In the genomic region with DNA sequence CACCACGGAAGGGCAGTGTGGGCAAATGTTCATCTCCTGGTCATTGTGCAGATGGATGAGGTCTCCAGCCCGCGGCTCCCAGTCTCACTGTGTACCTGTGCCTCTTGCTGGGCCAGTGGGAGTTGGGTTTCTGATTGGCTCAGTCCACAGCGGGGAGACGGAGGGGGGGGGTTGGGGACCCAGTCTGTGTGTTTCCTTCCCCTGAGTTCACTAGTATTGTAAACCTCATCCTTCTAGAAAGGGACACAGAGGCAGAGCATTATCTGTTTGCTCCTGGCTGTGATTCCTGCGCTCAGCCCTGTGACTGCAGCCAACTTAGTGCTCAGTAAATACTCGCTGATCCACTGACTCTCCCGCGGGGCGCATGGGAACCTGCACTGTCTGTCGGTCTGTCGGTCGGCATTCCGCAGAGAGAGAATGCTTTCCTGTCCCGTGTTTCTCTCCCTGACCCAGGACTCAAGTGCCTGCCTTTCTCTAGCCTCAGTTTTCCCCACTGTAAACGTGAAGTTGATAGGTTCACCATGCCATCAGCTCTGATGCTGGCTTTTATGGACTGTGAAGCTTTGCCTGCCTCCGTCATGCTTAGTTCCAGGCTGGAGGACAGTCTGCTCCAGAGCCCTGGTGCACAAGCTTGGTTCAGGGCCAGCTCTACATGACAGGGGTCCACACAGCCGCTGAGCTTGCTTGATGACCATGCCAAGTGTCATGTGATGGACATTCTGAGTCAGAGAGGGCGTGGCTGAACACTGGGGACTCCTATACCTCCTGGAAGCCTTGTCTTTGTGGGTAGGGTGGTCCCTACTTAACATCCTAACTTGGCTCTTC, we compare ENCODE assay signal across 9 mouse cellular contexts. TPM values are rescaled to one million over a fixed set of nuclear protein-coding genes. Genes with fewer than 3 reads are reported as not detected.
DNase-seq lines count a peak whose midpoint lies in the region; ATAC-seq and TF ChIP-seq lines count a peak whose summit lies in the region.
"Had no signal": no experiment of that assay in that cellular context is flagged by ENCODE, and none has a peak within 500 bp of the region (broad histone marks: within the 10 kb centered on the region; RNA-seq: fewer than 3 reads in every experiment).

No protein-coding gene starts in this region.

- peaks cover 50% of the 10 kb centered on the region for H3K4me1 ChIP-seq in cerebellum, adult 2 months (ENCODE audit: control insufficient read depth, insufficient read depth, low read length)
- H3K4me1 ChIP-seq in hindbrain, embryonic 16.5 days (ENCODE audit: control insufficient read depth, insufficient read depth, low read depth, low read length), result peaks cover 37% of the 10 kb centered on the region
- peaks cover 45% of the 10 kb centered on the region for H3K4me1 ChIP-seq in neural tube, embryonic 13.5 days (replicated peaks)

- H3K9me3 ChIP-seq in hindbrain, embryonic 16.5 days (ENCODE audit: control insufficient read depth, low read length), result no peaks in the 10 kb centered on the region
- H3K9me3 ChIP-seq in neural tube, embryonic 13.5 days, result no peaks in the 10 kb centered on the region

- H3K4me2 ChIP-seq in hindbrain, embryonic 16.5 days (ENCODE audit: low read length), result 0 out of 2 replicates have a peak overlapping the region, but pooled peaks have one; percentile 0
- H3K4me2 ChIP-seq in neural tube, embryonic 13.5 days, result peak overlapping the region; percentile 24

- ATAC-seq in cerebellum, adult (ENCODE audit: insufficient number of reproducible peaks, low FRiP score, low TSS enrichment), result no peak
- no peak for ATAC-seq in hindbrain, embryonic 16.5 days
- no peak for ATAC-seq in neural tube, embryonic 13.5 days (ENCODE audit: low read depth)
- ATAC-seq: intestine, postnatal 0 days had no signal

- peak; percentile 55 to 66 for DNase-seq in cerebellum, adult 2 months
- peak; percentile 88 for DNase-seq in left cerebral cortex, postnatal 4 days
- no peak for DNase-seq in left cerebral cortex, postnatal 14 days (ENCODE audit: low spot score in 2 of 2)
- no peak for DNase-seq in layer of hippocampus, adult 9-11 months
- DNase-seq in frontal cortex, postnatal 36 days (ENCODE audit: low spot score in 2 of 2), result no peak

- H3K36me3 ChIP-seq in hindbrain, embryonic 16.5 days (ENCODE audit: control insufficient read depth, insufficient read depth, low read length), result no peaks in the 10 kb centered on the region
- H3K36me3 ChIP-seq in neural tube, embryonic 13.5 days, result no peaks in the 10 kb centered on the region

- no peak for TF ChIP-seq POLR2A in cerebellum, adult 2 months (IDR thresholded peaks at IDR 0.05; ENCODE audit: borderline replicate concordance, insufficient read depth, low read length)

- H3K27ac ChIP-seq in cerebellum, adult 2 months (ENCODE audit: insufficient read depth, low read length), result no peak overlapping the region; the same call in 1 of the 2 replicates
- H3K27ac ChIP-seq in hindbrain, embryonic 16.5 days (ENCODE audit: low read depth, low read length), result peak overlapping the region; percentile 32; the same call in 1 of the 2 replicates
- H3K27ac ChIP-seq in neural tube, embryonic 13.5 days (replicated peaks), result no peak overlapping the region

- no peaks in the 10 kb centered on the region for H3K27me3 ChIP-seq in cerebellum, adult 2 months (ENCODE audit: control insufficient read depth, insufficient read depth, low read length)
- H3K27me3 ChIP-seq in hindbrain, embryonic 16.5 days (replicated peaks; ENCODE audit: control insufficient read depth, insufficient read depth, low read length), result no peaks in the 10 kb centered on the region
- H3K27me3 ChIP-seq in neural tube, embryonic 13.5 days, result no peaks in the 10 kb centered on the region

- 14% methylated on average over 19 of the region's 19 CpGs for WGBS in cerebellum, adult 2 months
- whole genome bisulfite sequencing in hindbrain, embryonic 16.5 days, result 11% methylated on average over 19 of the region's 19 CpGs
- WGBS in neural tube, embryonic 13.5 days, result 11% methylated on average over 19 of the region's 19 CpGs

- no peak overlapping the region for H3K9ac ChIP-seq in hindbrain, embryonic 16.5 days (ENCODE audit: low read depth, low read length)
- peak overlapping the region; percentile 53 for H3K9ac ChIP-seq in neural tube, embryonic 13.5 days

- TF ChIP-seq CTCF in cerebellum, adult 2 months (IDR thresholded peaks at IDR 0.05; ENCODE audit: borderline replicate concordance, insufficient read depth, low read depth, low read length), result no peak

- H3K4me3 ChIP-seq in cerebellum, adult 2 months (replicated peaks; ENCODE audit: insufficient read depth, low read depth, low read length), result no peak overlapping the region
- H3K4me3 ChIP-seq in hindbrain, embryonic 16.5 days (ENCODE audit: low read length), result no peak overlapping the region
- no peak overlapping the region for H3K4me3 ChIP-seq in neural tube, embryonic 13.5 days

- intact Hi-C loops in left cerebral cortex, postnatal 4 days (cut with DNase I), result no loop called here
- intact Hi-C loops in left cerebral cortex, postnatal 14 days (cut with DNase I), result no loop called here

RNA-seq across cellular contexts. Expression of a gene that starts 55.1 kb away (rescaled TPM):
- 81.5 and 93.9 TPM in 2 replicates for polyA plus RNA-seq in cerebellum, adult 2 months (2012; rRNA removed)
- total RNA-seq in left cerebral cortex, postnatal 4 days (2021), result 100 to 1,000 TPM; 130 to 156 TPM
- 100 to 1,000 TPM; 158 to 164 TPM for total RNA-seq in left cerebral cortex, postnatal 14 days (2021)
- 42.8 and 52.7 TPM in 2 replicates for polyA plus RNA-seq in hindbrain, embryonic 16.5 days (2015; fragmentation: Nextera tagmentation; extraction: Ambion mirVana)
- polyA plus RNA-seq in neural tube, embryonic 13.5 days (2015; fragmentation: Nextera tagmentation; extraction: Ambion mirVana), result 21.8 and 24.8 TPM in 2 replicates

Comparison
In these comparisons a context has a peak if more than half of its experiments do, and no peak if none do; other contexts are left out.
1. DNase-seq: peak in cerebellum, adult 2 months (2 of 2) and left cerebral cortex, postnatal 4 days (single experiment); none in left cerebral cortex, postnatal 14 days (0 of 2), layer of hippocampus, adult 9-11 months (single experiment) and frontal cortex, postnatal 36 days (0 of 2).